In the genomic region with DNA sequence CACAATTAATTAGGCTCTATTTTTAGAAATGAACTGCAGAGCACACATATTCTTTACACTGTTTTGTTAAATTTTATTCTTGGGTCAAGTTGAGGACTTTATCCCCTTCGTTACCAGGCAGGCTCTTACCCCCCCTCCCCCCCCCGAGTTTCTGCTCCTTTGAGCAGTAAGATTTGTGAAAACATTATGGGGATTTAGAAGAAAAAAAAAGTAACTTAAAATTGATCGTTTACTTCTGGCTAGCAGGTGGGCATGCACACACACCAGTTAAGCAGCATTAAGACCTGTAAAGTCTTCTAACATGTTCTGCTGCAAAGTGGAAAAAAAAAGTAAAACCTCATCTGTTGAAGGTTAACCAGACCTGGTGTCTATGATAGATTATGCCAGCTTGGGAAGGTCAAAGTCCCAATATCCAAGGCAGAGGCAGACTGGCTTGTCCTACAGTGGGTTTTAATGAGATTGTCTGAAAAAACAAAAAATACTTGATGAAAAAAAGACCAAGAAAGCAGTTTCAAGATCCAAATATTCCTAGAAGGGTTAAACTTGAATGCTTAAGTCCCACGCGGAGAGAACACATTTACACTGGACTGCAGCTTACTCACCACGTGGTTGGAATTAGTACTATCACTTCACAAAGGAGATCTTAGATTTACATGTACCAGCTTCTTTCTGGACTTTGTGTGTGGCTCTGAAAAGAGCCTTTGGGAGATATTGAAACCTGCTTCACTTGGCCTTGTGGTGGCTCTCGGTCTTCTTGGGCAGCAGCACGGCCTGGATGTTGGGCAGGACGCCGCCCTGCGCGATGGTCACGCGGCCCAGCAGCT, we compare ENCODE assay signal across 8 mouse cellular contexts. TPM values are rescaled to one million over a fixed set of nuclear protein-coding genes. Genes with fewer than 3 reads are reported as not detected.
A peak's percentile ranks its signal among the peaks of the same experiment; 100 is the strongest.
DNase-seq lines count a peak whose midpoint lies in the region; ATAC-seq and TF ChIP-seq lines count a peak whose summit lies in the region.

No protein-coding gene starts in this region.

- peak overlapping the region; percentile 77 for H3K27ac ChIP-seq in heart, embryonic 12.5 days (ENCODE audit: poor library complexity, severe bottlenecking)
- H3K27ac ChIP-seq in hindbrain, embryonic 15.5 days (replicated peaks), result peak overlapping the region; percentile 53; the same call in 1 of the 2 replicates
- peak overlapping the region; percentile 86 for H3K27ac ChIP-seq in liver, postnatal 0 days (ENCODE audit: low read depth)

- peak; percentile 43 for ATAC-seq in heart, embryonic 12.5 days (ENCODE audit: insufficient number of reproducible peaks, low FRiP score)
- no peak for ATAC-seq in hindbrain, embryonic 15.5 days (ENCODE audit: low FRiP score, low read depth)
- ATAC-seq in liver, postnatal 0 days, result peak; percentile 0; the same call in 1 of the 2 replicates

- under 1% methylated on average over 14 of the region's 14 CpGs for WGBS in heart, embryonic 12.5 days
- 2% methylated on average over 14 of the region's 14 CpGs for WGBS in hindbrain, embryonic 15.5 days
- under 1% methylated on average over 10 of the region's 14 CpGs for WGBS in liver, postnatal 0 days (ENCODE audit: insufficient replicate concordance)

- H3K36me3 ChIP-seq in heart, embryonic 12.5 days, result no peaks in the 10 kb centered on the region
- no peaks in the 10 kb centered on the region for H3K36me3 ChIP-seq in hindbrain, embryonic 15.5 days
- H3K36me3 ChIP-seq in liver, postnatal 0 days (replicated peaks; ENCODE audit: insufficient read depth, low read length), result no peaks in the 10 kb centered on the region

- H3K27me3 ChIP-seq in heart, embryonic 12.5 days (replicated peaks), result no peaks in the 10 kb centered on the region
- H3K27me3 ChIP-seq in hindbrain, embryonic 15.5 days, result no peaks in the 10 kb centered on the region
- H3K27me3 ChIP-seq in liver, postnatal 0 days (ENCODE audit: insufficient read depth, low read length), result no peaks in the 10 kb centered on the region

- peak overlapping the region; percentile 48 for H3K4me3 ChIP-seq in heart, embryonic 12.5 days
- H3K4me3 ChIP-seq in hindbrain, embryonic 15.5 days, result peak overlapping the region; percentile 43
- peak overlapping the region; percentile 60 for H3K4me3 ChIP-seq in liver, postnatal 0 days (ENCODE audit: low read depth, low read length)

- no peak for TF ChIP-seq CTCF in liver, postnatal 0 days (IDR thresholded peaks at IDR 0.05; ENCODE audit: low read depth)

- peak overlapping the region; percentile 76 for H3K9ac ChIP-seq in heart, embryonic 12.5 days
- peak overlapping the region; percentile 33; the same call in 1 of the 2 replicates for H3K9ac ChIP-seq in hindbrain, embryonic 15.5 days
- H3K9ac ChIP-seq in liver, postnatal 0 days (replicated peaks), result peak overlapping the region; percentile 76

- peak overlapping the region; percentile 70 for H3K4me2 ChIP-seq in heart, embryonic 12.5 days
- peak overlapping the region; percentile 74 for H3K4me2 ChIP-seq in hindbrain, embryonic 15.5 days
- H3K4me2 ChIP-seq in liver, postnatal 0 days (ENCODE audit: low read depth, low read length), result peak overlapping the region; percentile 77

- peak; percentile 4; the same call in 1 of the 2 replicates for TF ChIP-seq EP300 in liver, postnatal 0 days (IDR thresholded peaks at IDR 0.05; ENCODE audit: low read depth)

- no peaks in the 10 kb centered on the region for H3K9me3 ChIP-seq in heart, embryonic 12.5 days (replicated peaks)
- H3K9me3 ChIP-seq in hindbrain, embryonic 15.5 days, result no peaks in the 10 kb centered on the region
- H3K9me3 ChIP-seq in liver, postnatal 0 days (ENCODE audit: low read length), result no peaks in the 10 kb centered on the region

- peaks cover 18% of the 10 kb centered on the region for H3K4me1 ChIP-seq in heart, embryonic 12.5 days (replicated peaks)
- peaks cover 14% of the 10 kb centered on the region for H3K4me1 ChIP-seq in hindbrain, embryonic 15.5 days (replicated peaks)
- peaks cover 15% of the 10 kb centered on the region; the same call in 1 of the 2 replicates for H3K4me1 ChIP-seq in liver, postnatal 0 days (ENCODE audit: insufficient read depth)

- intact Hi-C loops in left cerebral cortex, postnatal 14 days (cut with DNase I), result no loop called here

- DNase-seq in heart, adult 18-20 months, result no peak
- peak; percentile 60 for DNase-seq in ZHBTc4 (ENCODE audit: low read depth, low spot score)
- peak; percentile 44 for DNase-seq in liver, postnatal 0 days
- DNase-seq in spleen, adult 12 weeks (ENCODE audit: low spot score), result no peak
- DNase-seq in layer of hippocampus, adult 9-11 months, result no peak
- no peak for DNase-seq in left cerebral cortex, postnatal 14 days (ENCODE audit: low spot score in 2 of 2)

RNA-seq across cellular contexts. Expression of a gene that starts 0.7 kb away (rescaled TPM):
- 3.7 and 5.0 TPM in 2 replicates for polyA plus RNA-seq in heart, embryonic 12.5 days (2016; fragmentation: Nextera tagmentation; extraction: Ambion mirVana)
- total RNA-seq in heart, adult 18-20 months (2021), result 10 to 100 TPM; 10.9 to 12.6 TPM
- polyA plus RNA-seq in hindbrain, embryonic 15.5 days (2015; fragmentation: Nextera tagmentation; extraction: Ambion mirVana), result 1.7 and 2.2 TPM in 2 replicates
- polyA plus RNA-seq in liver, postnatal 0 days (2015; fragmentation: Nextera tagmentation; extraction: Ambion mirVana), result 8.6 and 9.9 TPM in 2 replicates
- 10 to 100 TPM; 38.2 to 41.7 TPM for total RNA-seq in left cerebral cortex, postnatal 14 days (2021)

RNA-seq across cellular contexts. Expression of a gene that starts 1.0 kb away (rescaled TPM):
- 2.3 and 3.6 TPM in 2 replicates for polyA plus RNA-seq in heart, embryonic 12.5 days (2016; fragmentation: Nextera tagmentation; extraction: Ambion mirVana)
- total RNA-seq in heart, adult 18-20 months (2021), result 10 to 100 TPM; 15.2 to 16.5 TPM
- 1.2 and 1.5 TPM in 2 replicates for polyA plus RNA-seq in hindbrain, embryonic 15.5 days (2015; fragmentation: Nextera tagmentation; extraction: Ambion mirVana)
- polyA plus RNA-seq in liver, postnatal 0 days (2015; fragmentation: Nextera tagmentation; extraction: Ambion mirVana), result 1.7 and 2.2 TPM in 2 replicates
- 10 to 100 TPM; 21.5 to 26.9 TPM for total RNA-seq in left cerebral cortex, postnatal 14 days (2021)

RNA-seq across cellular contexts. Expression of a gene that starts 6.5 kb away (rescaled TPM):
- polyA plus RNA-seq in heart, embryonic 12.5 days (2016; fragmentation: Nextera tagmentation; extraction: Ambion mirVana), result 10.4 and 12.2 TPM in 2 replicates
- total RNA-seq in heart, adult 18-20 months (2021), result 10 to 100 TPM; 15.0 to 20.2 TPM
- 8.4 and 10.7 TPM in 2 replicates for polyA plus RNA-seq in hindbrain, embryonic 15.5 days (2015; fragmentation: Nextera tagmentation; extraction: Ambion mirVana)
- 18.0 and 18.3 TPM in 2 replicates for polyA plus RNA-seq in liver, postnatal 0 days (2015; fragmentation: Nextera tagmentation; extraction: Ambion mirVana)
- 10 to 100 TPM; 50.0 to 57.5 TPM for total RNA-seq in left cerebral cortex, postnatal 14 days (2021)

RNA-seq across cellular contexts. Expression of a gene that starts 8.1 kb away (rescaled TPM):
- polyA plus RNA-seq in heart, embryonic 12.5 days (2016; fragmentation: Nextera tagmentation; extraction: Ambion mirVana), result 11.6 and 14.5 TPM in 2 replicates
- total RNA-seq in heart, adult 18-20 months (2021), result 10 to 100 TPM in 1 of 2 experiments, 1 to 10 TPM in 1; 7.7 to 10.8 TPM
- 6.5 and 10.3 TPM in 2 replicates for polyA plus RNA-seq in hindbrain, embryonic 15.5 days (2015; fragmentation: Nextera tagmentation; extraction: Ambion mirVana)
- polyA plus RNA-seq in liver, postnatal 0 days (2015; fragmentation: Nextera tagmentation; extraction: Ambion mirVana), result 7.4 and 9.4 TPM in 2 replicates
- total RNA-seq in left cerebral cortex, postnatal 14 days (2021), result 10 to 100 TPM; 17.8 to 20.2 TPM

RNA-seq across cellular contexts. Expression of a gene that starts 8.4 kb away (rescaled TPM):
- 3.4 and 6.2 TPM in 2 replicates for polyA plus RNA-seq in heart, embryonic 12.5 days (2016; fragmentation: Nextera tagmentation; extraction: Ambion mirVana)
- 1 to 10 TPM; 2.8 to 6.2 TPM for total RNA-seq in heart, adult 18-20 months (2021)
- 2.3 and 2.9 TPM in 2 replicates for polyA plus RNA-seq in hindbrain, embryonic 15.5 days (2015; fragmentation: Nextera tagmentation; extraction: Ambion mirVana)
- 5.1 and 5.3 TPM in 2 replicates for polyA plus RNA-seq in liver, postnatal 0 days (2015; fragmentation: Nextera tagmentation; extraction: Ambion mirVana)
- total RNA-seq in left cerebral cortex, postnatal 14 days (2021), result 10 to 100 TPM; 15.5 to 16.7 TPM

Comparison
In these comparisons a context has a peak if more than half of its experiments do, and no peak if none do; other contexts are left out.
1. DNase-seq: peak in ZHBTc4 (single experiment) and liver, postnatal 0 days (single experiment); none in heart, adult 18-20 months (0 of 2), spleen, adult 12 weeks (single experiment), layer of hippocampus, adult 9-11 months (single experiment) and left cerebral cortex, postnatal 14 days (0 of 2).
2. Peak in every context shown above with its lines, with median percentiles within 50 percentile points of each other: H3K27ac ChIP-seq, H3K4me2 ChIP-seq, H3K4me3 ChIP-seq and H3K9ac ChIP-seq.